Mouse (Mus musculus): Measurements from ENCODE around the gene Gale. TPM values are rescaled to one million over a fixed set of nuclear protein-coding genes. Genes with fewer than 3 reads are reported as not detected.

Gale gene
- polyA plus RNA-seq, 1 experiment from 2014 or later = 50.5 TPM

GRCm38 (mm10) chr4:135995118-135995517 lies 31.6 kb downstream of the Gale start:
- DNase-seq (ENCODE audit: low spot score) (no peak), ATAC-seq (ENCODE audit: low read depth) (no peak)
- Histone ChIP-seq H3K4me1 (ENCODE audit: control insufficient read depth, insufficient read depth, low read length) (no peaks in the 10 kb centered on the region), H3K9ac (ENCODE audit: low read depth, low read length) (no peak overlapping the region), H3K27ac (replicated peaks; ENCODE audit: low read depth, low read length) (no peak overlapping the region), H3K27me3 (replicated peaks; ENCODE audit: control insufficient read depth, insufficient read depth, low read length) (no peaks in the 10 kb centered on the region), H3K9me3 (ENCODE audit: control insufficient read depth, low read length) (peaks cover 6% of the 10 kb centered on the region; the same call in 1 of the 2 replicates), H3K36me3 (ENCODE audit: control insufficient read depth, insufficient read depth, low read length) (no peaks in the 10 kb centered on the region), H3K4me3 (ENCODE audit: low read depth, low read length) (no peak overlapping the region), H3K4me2 (ENCODE audit: low read depth, low read length) (no peak overlapping the region)
- WGBS = 78% methylated on average over 4 of the region's 4 CpGs

GRCm38 (mm10) chr4:136004107-136004675 lies 40.7 kb downstream of the Gale start:
- peaks cover 73% of the 10 kb centered on the region for H3K36me3 ChIP-seq (ENCODE audit: control insufficient read depth, insufficient read depth, low read length)
- no peaks in the 10 kb centered on the region for H3K9me3 ChIP-seq (ENCODE audit: control insufficient read depth, low read length)
- no peak for ATAC-seq (ENCODE audit: low read depth)
- no peak overlapping the region for H3K4me3 ChIP-seq (ENCODE audit: low read depth, low read length)
- no peak for DNase-seq (ENCODE audit: low spot score)
- no peak overlapping the region for H3K9ac ChIP-seq (ENCODE audit: low read depth, low read length)
- no peak overlapping the region for H3K4me2 ChIP-seq (ENCODE audit: low read depth, low read length)
- WGBS = 88% methylated on average over 5 of the region's 5 CpGs
- no peaks in the 10 kb centered on the region for H3K27me3 ChIP-seq (replicated peaks; ENCODE audit: control insufficient read depth, insufficient read depth, low read length)
- H3K27ac ChIP-seq (replicated peaks; ENCODE audit: low read depth, low read length) = no peak overlapping the region
- H3K4me1 ChIP-seq (ENCODE audit: control insufficient read depth, insufficient read depth, low read length) = no peaks in the 10 kb centered on the region

GRCm38 (mm10) chr4:136004921-136005320 lies 41.4 kb downstream of the Gale start:
- peaks cover 80% of the 10 kb centered on the region for H3K36me3 ChIP-seq (ENCODE audit: control insufficient read depth, insufficient read depth, low read length)
- 94% methylated on average over 2 of the region's 2 CpGs for WGBS
- H3K9ac ChIP-seq (ENCODE audit: low read depth, low read length) = no peak overlapping the region
- no peaks in the 10 kb centered on the region for H3K27me3 ChIP-seq (replicated peaks; ENCODE audit: control insufficient read depth, insufficient read depth, low read length)
- H3K4me2 ChIP-seq (ENCODE audit: low read depth, low read length) = no peak overlapping the region
- no peak overlapping the region for H3K4me3 ChIP-seq (ENCODE audit: low read depth, low read length)
- DNase-seq (ENCODE audit: low spot score) = no peak
- no peak for ATAC-seq (ENCODE audit: low read depth)
- H3K27ac ChIP-seq (replicated peaks; ENCODE audit: low read depth, low read length) = no peak overlapping the region
- no peaks in the 10 kb centered on the region for H3K4me1 ChIP-seq (ENCODE audit: control insufficient read depth, insufficient read depth, low read length)
- no peaks in the 10 kb centered on the region for H3K9me3 ChIP-seq (ENCODE audit: control insufficient read depth, low read length)

DNA sequence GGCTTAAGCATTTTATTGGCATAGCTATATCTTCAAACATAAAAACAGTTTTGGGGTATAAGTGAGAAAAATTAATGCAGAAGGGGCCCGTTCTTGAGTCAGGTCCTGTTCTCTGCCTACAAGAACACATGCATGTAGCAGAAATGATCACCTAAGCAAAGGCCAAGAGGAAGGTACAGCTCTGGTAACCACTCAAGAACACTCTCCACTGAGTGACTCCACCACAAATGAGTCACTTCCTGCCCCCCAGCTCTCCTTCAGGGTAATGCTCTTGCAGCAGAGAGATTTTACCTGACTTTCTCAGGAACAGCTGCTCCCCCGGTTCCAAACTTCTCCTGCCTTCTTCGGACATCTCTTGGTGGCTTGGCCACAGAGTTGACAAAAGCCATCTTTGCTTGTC lies 43.3 kb downstream of the Gale start:
- ATAC-seq (ENCODE audit: low read depth) (no peak), DNase-seq (ENCODE audit: low spot score) (no peak)
- H3K36me3 ChIP-seq (ENCODE audit: control insufficient read depth, insufficient read depth, low read length) = peaks cover 95% of the 10 kb centered on the region
- no peak overlapping the region for H3K4me3 ChIP-seq (ENCODE audit: low read depth, low read length)
- no peak overlapping the region for H3K27ac ChIP-seq (replicated peaks; ENCODE audit: low read depth, low read length)
- no peak overlapping the region for H3K4me2 ChIP-seq (ENCODE audit: low read depth, low read length)
- H3K9ac ChIP-seq (ENCODE audit: low read depth, low read length) = no peak overlapping the region
- H3K4me1 ChIP-seq (ENCODE audit: control insufficient read depth, insufficient read depth, low read length) = no peaks in the 10 kb centered on the region
- no peaks in the 10 kb centered on the region for H3K9me3 ChIP-seq (ENCODE audit: control insufficient read depth, low read length)
- 96% methylated on average over 3 of the region's 3 CpGs for WGBS
- no peaks in the 10 kb centered on the region for H3K27me3 ChIP-seq (replicated peaks; ENCODE audit: control insufficient read depth, insufficient read depth, low read length)

- Histone ChIP-seq H3K4me1 (ENCODE audit: control insufficient read depth, insufficient read depth, low read length) (no peaks in the 10 kb centered on the region), H3K36me3 (ENCODE audit: control insufficient read depth, insufficient read depth, low read length) (peaks cover 94% of the 10 kb centered on the region), H3K9me3 (ENCODE audit: control insufficient read depth, low read length) (no peaks in the 10 kb centered on the region), H3K9ac (ENCODE audit: low read depth, low read length) (no peak overlapping the region), H3K27me3 (replicated peaks; ENCODE audit: control insufficient read depth, insufficient read depth, low read length) (no peaks in the 10 kb centered on the region), H3K27ac (replicated peaks; ENCODE audit: low read depth, low read length) (no peak overlapping the region), H3K4me3 (ENCODE audit: low read depth, low read length) (no peak overlapping the region), H3K4me2 (ENCODE audit: low read depth, low read length) (no peak overlapping the region)
- WGBS = 80% methylated on average over 8 of the region's 8 CpGs
- DNase-seq (ENCODE audit: low spot score) = no peak
- ATAC-seq (ENCODE audit: low read depth) = no peak
These were observed 45.4 kb downstream of the Gale start for GRCm38 (mm10) chr4:136008782-136009447.

DNA sequence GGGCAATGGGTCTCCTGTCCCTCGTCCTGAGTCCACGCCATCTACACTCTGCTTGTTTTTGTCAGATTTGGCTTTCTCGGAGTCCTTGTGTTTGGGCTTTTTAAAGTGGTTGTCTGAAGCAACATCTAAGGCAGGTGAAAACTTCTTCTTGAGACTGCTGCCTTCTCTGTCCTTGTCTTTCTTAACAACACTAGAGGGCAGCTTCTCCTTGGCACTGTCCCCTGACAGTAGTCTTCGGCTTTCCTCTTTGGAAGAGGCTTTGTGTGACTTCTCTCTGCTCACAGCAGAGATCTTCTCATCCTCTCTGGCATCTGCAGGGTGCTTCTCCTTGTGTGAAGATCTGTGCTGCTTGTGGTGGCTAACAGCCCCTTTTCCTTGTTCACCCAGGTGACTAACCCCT lies 47.1 kb downstream of the Gale start:
- no peak overlapping the region for H3K27ac ChIP-seq (replicated peaks; ENCODE audit: low read depth, low read length)
- no peak for ATAC-seq (ENCODE audit: low read depth)
- no peak overlapping the region for H3K4me2 ChIP-seq (ENCODE audit: low read depth, low read length)
- peaks cover 80% of the 10 kb centered on the region for H3K36me3 ChIP-seq (ENCODE audit: control insufficient read depth, insufficient read depth, low read length)
- DNase-seq (ENCODE audit: low spot score) = no peak
- no peaks in the 10 kb centered on the region for H3K4me1 ChIP-seq (ENCODE audit: control insufficient read depth, insufficient read depth, low read length)
- H3K9me3 ChIP-seq (ENCODE audit: control insufficient read depth, low read length) = no peaks in the 10 kb centered on the region
- no peaks in the 10 kb centered on the region for H3K27me3 ChIP-seq (replicated peaks; ENCODE audit: control insufficient read depth, insufficient read depth, low read length)
- 89% methylated on average over 4 of the region's 4 CpGs for WGBS
- H3K4me3 ChIP-seq (ENCODE audit: low read depth, low read length) = no peak overlapping the region
- no peak overlapping the region for H3K9ac ChIP-seq (ENCODE audit: low read depth, low read length)

DNA sequence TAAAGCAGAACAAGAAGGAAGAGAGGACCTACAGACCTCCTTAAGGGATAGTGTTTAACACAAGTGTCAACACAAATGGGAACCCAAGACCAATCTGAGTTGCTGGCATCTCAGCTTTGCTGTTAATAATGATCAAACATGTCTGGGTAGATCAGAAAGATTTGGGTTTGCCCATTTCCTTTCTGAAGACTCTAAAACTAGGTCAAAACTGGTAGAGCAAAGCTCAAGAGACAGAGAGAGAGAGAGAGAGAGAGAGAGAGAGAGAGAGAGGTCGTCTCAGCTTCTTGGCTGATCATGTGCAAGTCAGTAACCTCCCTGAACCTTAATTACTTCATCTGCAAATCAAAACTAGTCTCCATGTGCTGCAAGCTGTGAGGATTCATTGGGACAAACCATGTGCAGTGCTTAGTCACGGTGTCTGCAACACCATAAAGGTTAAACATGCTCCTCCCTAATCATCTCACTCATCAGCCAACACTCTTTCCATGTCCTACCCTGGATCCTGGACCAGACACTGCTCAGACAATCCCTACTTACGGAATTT lies 52.6 kb downstream of the Gale start:
- WGBS = 76% methylated on average over 3 of the region's 3 CpGs
- Histone ChIP-seq H3K4me3 (ENCODE audit: low read depth, low read length) (no peak overlapping the region), H3K27ac (replicated peaks; ENCODE audit: low read depth, low read length) (no peak overlapping the region), H3K27me3 (replicated peaks; ENCODE audit: control insufficient read depth, insufficient read depth, low read length) (no peaks in the 10 kb centered on the region), H3K4me2 (ENCODE audit: low read depth, low read length) (no peak overlapping the region), H3K9me3 (ENCODE audit: control insufficient read depth, low read length) (no peaks in the 10 kb centered on the region), H3K4me1 (ENCODE audit: control insufficient read depth, insufficient read depth, low read length) (peaks cover 6% of the 10 kb centered on the region), H3K36me3 (ENCODE audit: control insufficient read depth, insufficient read depth, low read length) (peaks cover 29% of the 10 kb centered on the region), H3K9ac (ENCODE audit: low read depth, low read length) (no peak overlapping the region)
- ATAC-seq (ENCODE audit: low read depth) = no peak
- no peak for DNase-seq (ENCODE audit: low spot score)

Data from embryonic facial prominence, embryonic 14.5 days (tissue).